Mouse (Mus musculus) cerebellum, postnatal 14 days (tissue): ENCODE measurements around the gene Cst9.

Experiments
- DNase-seq, 2 experiments: peaks; one replicate each; pipeline ENCODE4 v3.0.0; 2021; ENCODE audit warnings: mixed read lengths in 2 of 2

Gene Cst9

GRCm38 (mm10) chr2:148834912-148835311 lies at the start of gene Cst9:
Gene Cst9, plus strand, starts transcription at chr2:148835147.
- DNase-seq = no peak

- DNase-seq = no peak
These were observed 45.8 kb upstream of the Cst9 start, which contains the start of gene Cst12 for GRCm38 (mm10) chr2:148789142-148789541. Gene Cst12, plus strand, starts transcription at chr2:148789361.

- no peak for DNase-seq
These were observed 36.5 kb upstream of the Cst9 start, which contains the start of gene Cst8 for GRCm38 (mm10) chr2:148798485-148798884. Gene Cst8, plus strand, starts transcription at chr2:148798785.

DNA sequence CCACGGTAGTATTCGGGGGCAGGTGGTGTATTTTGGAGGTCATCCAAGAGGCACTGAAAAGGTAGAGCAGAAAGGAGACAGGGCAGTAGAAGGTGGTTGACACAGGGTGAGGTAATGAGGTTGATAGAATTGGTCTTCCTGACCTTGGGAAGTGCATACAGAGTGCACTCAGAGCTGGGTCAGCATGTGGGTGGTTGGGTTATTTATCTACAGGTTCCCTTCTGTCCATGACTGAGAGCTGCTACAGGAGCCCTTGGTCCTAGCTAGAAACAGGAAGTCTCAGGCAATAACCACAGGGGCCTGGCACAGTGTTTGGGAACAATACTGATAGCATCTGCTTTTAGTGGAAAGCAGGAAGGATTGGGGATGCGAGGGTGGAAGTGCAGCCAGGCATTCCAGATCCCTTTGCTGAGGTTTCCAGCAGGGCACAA lies 33.4 kb upstream of the Cst9 start:
- peak; percentile 82 to 83 for DNase-seq

- DNase-seq = no peak
These were observed 28.3 kb upstream of the Cst9 start for GRCm38 (mm10) chr2:148806696-148807095.

- DNase-seq = no peak
These were observed 15.0 kb upstream of the Cst9 start, which contains the start of gene Cst13 for GRCm38 (mm10) chr2:148819909-148820308. Gene Cst13, plus strand, starts transcription at chr2:148820081.

GRCm38 (mm10) chr2:148825986-148826385 lies 9.0 kb upstream of the Cst9 start:
- DNase-seq = no peak

DNA sequence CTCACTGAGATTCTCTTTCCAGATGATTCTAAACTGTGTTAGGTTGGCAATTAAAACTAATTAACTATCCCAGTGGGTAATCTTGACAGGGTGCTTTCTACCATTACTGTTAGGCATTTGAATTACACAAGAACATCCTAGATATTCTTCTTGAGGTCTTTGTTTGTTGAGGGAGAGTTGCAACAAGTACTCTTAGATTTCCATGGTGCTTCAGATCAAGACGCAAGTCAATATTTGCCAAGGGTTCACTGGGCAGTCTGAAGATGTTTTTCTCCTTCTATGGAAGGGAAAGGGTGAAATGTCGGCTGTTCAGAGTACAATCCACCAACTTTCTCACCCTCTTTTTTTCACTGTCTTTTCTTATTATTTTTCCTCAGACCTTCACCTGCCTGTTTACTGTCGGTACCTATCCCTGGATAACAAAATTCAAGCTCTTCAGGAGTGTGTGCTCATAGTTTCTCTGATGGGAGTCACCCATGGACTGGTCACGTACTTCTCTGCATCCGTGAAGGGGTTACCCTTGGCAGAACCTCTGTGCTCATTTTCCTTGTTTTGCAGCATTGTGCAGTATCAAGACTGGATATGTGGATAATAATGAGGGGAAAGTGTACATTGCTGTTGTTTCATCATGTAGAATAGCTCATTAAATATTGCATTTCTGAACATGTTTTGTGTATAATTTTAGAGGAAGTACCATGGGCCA lies 3.3 kb downstream of the Cst9 start:
- DNase-seq = no peak

DNA sequence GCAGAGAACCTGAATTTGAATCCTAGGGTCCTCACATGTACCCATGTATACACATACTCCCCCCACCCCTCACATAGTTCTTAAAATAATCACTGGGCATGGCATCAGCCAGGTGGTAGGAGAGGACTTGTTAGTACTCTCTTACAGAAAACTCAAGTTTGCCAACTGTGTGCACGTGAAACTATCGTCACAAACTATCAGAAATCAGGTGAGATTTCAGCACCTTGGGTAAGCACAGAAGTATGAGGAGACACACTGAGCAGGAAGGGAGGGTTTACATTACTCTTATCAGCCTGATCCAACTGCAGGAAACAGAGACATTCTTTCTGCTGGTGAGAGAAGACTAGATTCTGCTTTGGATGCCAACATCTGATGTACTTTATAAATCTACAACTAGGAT lies 4.3 kb downstream of the Cst9 start:
- no peak for DNase-seq

DNA sequence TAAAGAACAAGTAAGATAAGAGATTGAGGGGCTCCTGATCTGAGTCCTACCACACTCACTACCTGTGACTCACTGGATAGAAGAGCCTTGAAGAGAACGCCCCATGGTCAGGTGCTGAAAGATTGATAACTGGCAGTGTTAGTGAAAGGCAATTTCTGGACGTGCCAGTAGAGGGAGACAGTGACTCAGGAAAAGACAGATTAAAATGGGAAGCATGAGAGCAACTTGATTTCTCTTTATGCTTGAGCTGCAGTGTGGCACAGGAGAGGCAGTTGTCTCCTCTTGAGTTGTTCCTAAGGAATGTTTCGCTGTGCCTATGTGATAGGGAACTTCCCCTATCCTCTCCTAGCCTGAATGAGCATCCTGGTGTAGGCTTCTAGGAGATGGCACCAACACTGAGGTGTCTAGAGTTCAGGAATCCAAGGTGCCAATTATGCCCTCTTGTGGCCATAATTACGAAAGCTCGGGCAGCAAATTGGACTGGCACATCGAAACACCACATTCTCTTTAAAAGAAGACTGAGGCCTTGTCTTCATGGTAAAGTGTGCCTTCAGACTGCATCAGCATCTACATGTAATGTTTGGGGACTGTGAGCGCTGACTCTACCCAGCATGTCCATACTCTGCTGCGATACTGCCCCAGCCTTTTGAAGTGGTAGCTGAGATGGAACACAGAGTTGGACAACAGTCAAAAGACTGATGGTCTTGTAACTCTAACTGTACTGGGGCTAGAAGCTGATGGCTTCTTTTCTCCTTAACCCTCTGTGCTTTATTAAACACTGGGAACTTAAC lies 16.4 kb downstream of the Cst9 start:
- peak; percentile 88 for DNase-seq

DNA sequence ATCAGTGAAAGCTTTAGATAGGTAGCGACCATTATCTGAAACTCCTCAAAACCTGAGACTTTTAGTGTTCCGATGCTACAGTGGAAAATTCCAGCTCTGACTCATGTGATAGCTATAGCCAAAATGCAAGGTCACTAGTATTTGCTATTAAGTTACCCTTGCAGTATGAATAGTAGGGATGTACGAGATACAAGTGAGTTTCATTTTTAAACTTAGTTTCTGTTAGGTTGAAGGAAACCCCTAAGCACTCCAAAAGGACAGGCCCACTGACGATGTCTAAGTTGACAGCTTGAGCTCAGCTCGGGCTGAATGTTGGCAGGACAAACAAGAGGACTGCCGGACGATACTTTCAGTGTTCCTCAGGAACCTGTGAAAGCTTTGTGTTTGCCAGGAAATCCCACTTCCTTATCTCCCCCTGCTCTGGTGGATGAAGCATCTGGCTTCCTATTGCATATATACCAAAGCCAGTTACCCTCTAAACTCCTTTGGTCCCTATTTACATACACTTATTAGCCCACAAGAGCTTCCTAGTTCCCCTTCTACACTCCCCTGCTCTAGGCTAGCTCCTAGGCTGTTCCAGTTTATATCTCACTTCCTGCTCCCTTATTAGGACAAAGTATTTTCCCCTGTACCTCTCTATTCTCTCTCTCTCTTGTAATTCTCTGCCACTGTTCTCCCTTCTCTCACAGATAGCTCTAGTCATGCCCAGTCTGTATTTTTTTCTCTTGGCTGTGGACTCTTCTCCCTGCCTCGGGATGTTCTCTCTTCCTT lies 21.9 kb downstream of the Cst9 start:
- DNase-seq = no peak

GRCm38 (mm10) chr2:148857506-148857905 lies 22.6 kb downstream of the Cst9 start:
- no peak for DNase-seq

- no peak for DNase-seq
These were observed 26.0 kb downstream of the Cst9 start for GRCm38 (mm10) chr2:148860993-148861392.

- DNase-seq = no peak
These were observed 26.7 kb downstream of the Cst9 start for GRCm38 (mm10) chr2:148861693-148862092.

GRCm38 (mm10) chr2:148864966-148865365 lies 30.0 kb downstream of the Cst9 start, which contains the start of gene 9230104L09Rik:
Gene 9230104L09Rik, minus strand, starts transcription at chr2:148865038.
- no peak for DNase-seq

GRCm38 (mm10) chr2:148868959-148869358 lies 34.0 kb downstream of the Cst9 start:
- no peak for DNase-seq

- no peak for DNase-seq
These were observed 35.6 kb downstream of the Cst9 start for GRCm38 (mm10) chr2:148870526-148870925.

DNA sequence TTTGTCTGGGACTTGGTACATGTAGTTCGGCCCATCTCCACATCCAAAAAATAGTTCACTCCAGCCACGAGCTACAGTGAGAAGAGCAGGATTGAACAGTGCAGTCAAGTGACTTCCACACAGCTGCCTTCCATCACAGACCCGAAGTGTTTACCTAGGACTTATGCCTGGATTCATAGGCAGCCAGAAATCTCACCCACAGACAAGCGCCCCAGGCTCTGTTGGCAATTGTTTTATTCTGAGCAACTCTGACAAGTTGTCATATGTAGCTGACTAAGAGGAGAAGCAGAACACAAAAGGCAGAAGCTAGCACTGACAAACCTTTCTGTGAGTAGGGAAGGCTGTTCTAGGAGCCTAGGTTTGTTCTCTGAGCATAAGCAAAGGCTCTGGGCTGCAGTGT lies 37.9 kb downstream of the Cst9 start:
- no peak for DNase-seq

- no peak for DNase-seq
These were observed 39.3 kb downstream of the Cst9 start for GRCm38 (mm10) chr2:148874224-148874616.

DNA sequence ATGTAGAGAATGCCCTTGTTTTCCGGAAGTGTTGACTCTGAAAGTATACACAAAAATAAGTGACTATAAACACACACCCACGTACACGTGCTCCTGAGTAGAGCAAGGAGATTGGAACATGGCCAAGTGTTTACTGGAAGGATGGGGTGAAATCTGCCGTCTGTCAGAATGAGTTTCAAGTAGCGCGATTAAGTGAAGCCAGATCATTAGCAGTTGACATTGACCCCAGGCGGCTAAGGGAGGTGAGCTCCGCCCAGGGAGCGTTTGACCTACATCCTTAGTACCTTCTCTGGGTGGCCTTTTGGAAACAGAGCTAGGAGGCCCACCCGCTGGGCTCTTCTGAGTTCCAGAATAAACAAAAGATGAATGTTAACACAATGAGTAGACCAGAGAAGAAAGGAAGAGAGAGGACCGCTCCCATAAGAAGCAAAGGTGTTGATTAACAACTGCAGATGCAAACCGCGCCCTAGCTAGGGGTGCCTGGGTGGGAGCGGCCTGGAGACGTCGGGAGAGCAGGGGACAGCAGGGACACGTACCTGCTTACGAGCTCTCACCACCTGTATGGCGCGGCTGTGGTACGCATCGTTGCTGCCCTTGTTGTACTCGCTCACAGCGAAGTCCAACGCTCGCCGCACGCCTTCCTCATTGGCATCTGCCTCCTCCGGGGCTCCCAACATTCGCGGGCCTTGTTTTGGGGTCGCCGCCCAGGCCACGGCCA lies 39.8 kb downstream of the Cst9 start:
- peak; percentile 28 to 54 for DNase-seq

DNA sequence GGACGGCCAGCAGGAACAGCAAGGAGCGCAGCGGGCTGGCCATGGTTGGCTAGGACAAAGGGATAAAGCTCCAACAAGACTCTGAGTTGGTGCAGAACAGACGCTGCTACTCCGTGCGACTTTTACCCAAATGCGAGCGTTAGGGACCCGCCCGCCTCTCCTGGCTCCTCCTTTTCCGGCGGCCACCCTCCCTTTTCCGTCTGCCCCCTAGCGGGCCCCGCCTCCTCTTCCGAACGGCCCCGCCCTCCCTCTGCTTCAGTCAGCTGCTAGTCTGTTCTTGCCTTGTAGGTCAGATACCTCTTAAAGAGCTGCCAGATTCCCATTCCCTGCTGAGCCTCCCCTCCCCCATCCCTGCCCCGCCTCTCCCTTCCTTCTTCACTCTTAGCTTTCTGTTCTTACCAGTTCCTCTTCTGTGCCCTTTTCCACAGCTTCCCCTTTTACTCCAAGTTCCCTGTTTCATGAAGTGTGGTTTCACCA lies 40.4 kb downstream of the Cst9 start, which contains the start of gene Cst3:
Gene Cst3 (minus strand): TSS at position 358 of the 477 bp plus-strand sequence.
- DNase-seq = peak; percentile 88 to 90
